Mouse (Mus musculus) lung, adult 10 weeks (tissue): Measurements from ENCODE around the gene Rilpl1. TPM values are rescaled to one million over a fixed set of nuclear protein-coding genes. Genes with fewer than 3 reads are reported as not detected.

ENCODE experiments used
- polyA plus RNA-seq: library from polyadenylated mRNA; stranded (reverse); fragments of 350-450 nt; fragmentation: Illumina TruSeq; extraction: RNeasy Lipid Tissue Mini Kit (QIAGEN cat#74804); gene quantifications from one replicate; pipeline ENCODE4 v1.2.3, GENCODE M21; 2014; ENCODE audit warnings: low read depth, low replicate concordance; ENCODE audit not compliant: insufficient read depth

The Rilpl1 gene
- polyA plus RNA-seq = 21.6 TPM

GRCm38 (mm10) chr5:124530655-124531582 lies at the start of gene Rilpl1:
Rilpl1 (minus strand) TSS chr5:124531391.

GRCm38 (mm10) chr5:124578633-124579317 lies 47.6 kb upstream of the Rilpl1 start, which contains the start of the genes Eif2b1 and Gtf2h3:
Eif2b1 (minus strand) TSS chr5:124579131.
Gtf2h3 (plus strand) TSS chr5:124579140.

DNA sequence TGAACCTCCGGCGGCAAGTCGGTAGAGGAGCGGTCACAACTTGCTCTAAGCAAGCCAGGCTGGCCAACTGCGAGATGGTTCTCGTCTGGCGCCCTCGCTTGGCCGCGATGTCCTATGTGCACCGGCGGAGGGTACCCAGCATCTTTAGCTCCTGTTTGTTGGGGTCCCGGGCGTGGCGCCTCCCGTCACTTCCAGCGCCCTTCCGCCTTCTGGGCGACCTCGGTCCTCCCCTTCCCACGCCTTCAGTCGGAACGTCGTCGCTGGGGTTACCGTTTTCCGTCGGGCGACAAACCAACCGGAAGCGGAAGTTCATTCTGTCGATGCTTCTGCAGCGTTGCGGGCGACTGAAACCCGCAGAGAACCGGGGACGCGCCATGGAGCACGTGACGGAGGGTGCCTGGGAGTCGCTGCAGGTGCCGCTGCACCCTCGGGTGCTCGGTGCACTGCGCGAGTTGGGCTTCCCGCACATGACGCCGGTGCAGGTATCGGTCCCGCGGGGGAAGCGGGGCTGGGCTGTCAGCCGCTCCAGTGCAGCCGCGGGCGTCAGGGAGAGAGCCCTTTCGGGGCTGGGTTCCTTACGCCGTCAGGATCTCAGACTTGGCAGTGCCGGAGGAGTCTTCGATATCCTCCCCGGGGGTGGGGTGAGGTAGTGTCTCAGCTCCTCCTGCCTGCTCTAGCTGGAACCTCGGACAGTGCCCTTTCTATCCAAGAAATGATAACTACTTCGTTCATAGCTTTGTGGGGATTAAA lies 21.5 kb upstream of the Rilpl1 start, which contains the start of gene Ddx55:
Gene Ddx55, plus strand, starts transcription at position 307 of the 750 bp plus-strand sequence.

GRCm38 (mm10) chr5:124540383-124540786 lies 9.2 kb upstream of the Rilpl1 start, which contains the start of gene Tmed2:
Tmed2 (plus strand) TSS chr5:124540695.

GRCm38 (mm10) chr5:124482966-124483654 lies 48.1 kb downstream of the Rilpl1 start, which contains the start of gene Snrnp35:
Snrnp35 (plus strand) TSS chr5:124483134.

Other genes starting within 250 kb of the Rilpl1 start
- 1.3 TPM for gene Mphosph9, start 203.4 kb downstream of the Rilpl1 start, polyA plus RNA-seq
- 7.3 TPM for gene 2810006K23Rik, start 203.3 kb downstream of the Rilpl1 start, polyA plus RNA-seq
- gene Cdk2ap1, start 168.3 kb downstream of the Rilpl1 start, polyA plus RNA-seq = 79.2 TPM
- 8.9 TPM for gene Sbno1, start 105.4 kb downstream of the Rilpl1 start, polyA plus RNA-seq
- gene Kmt5a, start 91.5 kb downstream of the Rilpl1 start, polyA plus RNA-seq = 25.3 TPM
- gene Rilpl2, start 53.0 kb downstream of the Rilpl1 start, polyA plus RNA-seq = 23.6 TPM
- gene Snrnp35, start 48.3 kb downstream of the Rilpl1 start, polyA plus RNA-seq = 8.3 TPM
- gene Tmed2, start 9.3 kb upstream of the Rilpl1 start, polyA plus RNA-seq = 274 TPM
- 7.3 TPM for gene Ddx55, start 21.5 kb upstream of the Rilpl1 start, polyA plus RNA-seq
- gene Eif2b1, start 47.7 kb upstream of the Rilpl1 start, polyA plus RNA-seq = 16.1 TPM
- 12.4 TPM for gene Gtf2h3, start 47.7 kb upstream of the Rilpl1 start, polyA plus RNA-seq
- gene Atp6v0a2, start 97.2 kb upstream of the Rilpl1 start, polyA plus RNA-seq = 14.5 TPM
- gene Dnah10, start 193.7 kb upstream of the Rilpl1 start, polyA plus RNA-seq = 1.9 TPM